Mouse (Mus musculus) cerebellum, adult 2 months (tissue): Measurements from ENCODE around the gene Ifne.

Source experiments
- CTCF ChIP-seq: fragments of 200-500 bp; IDR thresholded peaks from 2 replicates; pipeline ENCODE4 v1.5.1; 2011; ENCODE audit warnings: low read depth, mild to moderate bottlenecking, control low read depth, low read length, moderate library complexity, borderline replicate concordance; ENCODE audit not compliant: insufficient read depth
- POLR2A ChIP-seq: fragments of 200-500 bp; IDR thresholded peaks from 2 replicates; pipeline ENCODE4 v1.6.1; 2011; ENCODE audit warnings: low read length, control low read depth, borderline replicate concordance; ENCODE audit not compliant: insufficient read depth

GRCm38 (mm10) chr4:88928341-88929102 is 48.5 kb upstream of the Ifne start:
- TF ChIP-seq CTCF (no peak), POLR2A (no peak)
